Mouse (Mus musculus) lung, adult 2 months (tissue): ENCODE measurements at regions not wholly inside any gene's neighbourhood (a gene's known extent, or its start where the extent isn't known, plus 50 kb on each side); places are given as distances from the start of the nearest gene placed in this dataset.

ENCODE experiments used
- CTCF ChIP-seq: fragments of 200-500 bp; IDR thresholded peaks from 2 replicates; pipeline ENCODE4 v1.5.1; 2011; ENCODE audit warnings: mild to moderate bottlenecking, low read length, control low read depth; ENCODE audit not compliant: insufficient read depth
- POLR2A ChIP-seq: fragments of 200-500 bp; IDR thresholded peaks from 2 replicates; pipeline ENCODE4 v1.6.1; 2011; ENCODE audit warnings: low read depth, mild to moderate bottlenecking, control low read depth, low read length, borderline replicate concordance; ENCODE audit errors: extremely low read depth

DNA sequence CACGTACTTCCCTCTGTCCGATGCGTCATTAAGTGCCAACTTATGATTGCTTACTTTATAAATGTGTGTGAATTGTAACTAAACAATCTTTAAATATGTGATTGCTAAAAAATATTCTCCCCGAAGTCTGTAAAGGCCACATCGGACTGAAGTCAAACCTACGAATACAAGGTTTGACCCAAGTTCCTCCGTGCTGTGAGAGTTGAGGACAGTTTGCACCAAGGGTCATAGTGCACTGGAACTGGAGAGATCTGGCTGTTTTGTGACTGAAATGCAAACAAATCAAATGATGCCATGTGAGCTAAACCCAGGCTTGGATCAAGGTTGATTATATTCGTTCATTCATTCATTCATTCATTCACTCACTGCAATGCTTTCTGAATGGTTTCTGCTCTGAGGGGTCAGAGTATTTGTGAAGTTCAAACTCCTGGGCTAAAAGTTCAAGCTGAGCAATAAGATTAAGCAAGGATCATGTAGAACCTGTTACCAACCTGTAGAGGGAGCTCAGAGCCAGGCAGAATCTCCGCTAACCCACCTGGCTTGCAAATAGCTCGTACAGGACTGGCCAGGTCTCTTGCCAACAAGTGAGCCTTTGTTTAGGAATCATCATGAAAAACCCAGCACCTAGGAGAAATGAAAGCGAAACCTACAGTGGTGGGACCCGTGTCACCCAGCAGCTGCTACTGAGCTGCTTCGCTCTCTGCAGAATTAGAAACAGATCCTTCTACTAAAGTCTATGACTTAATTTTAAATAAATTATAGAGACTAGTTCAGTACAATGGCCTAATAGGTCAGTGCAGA is 67.9 kb upstream of the Serbp1 start:
- TF ChIP-seq CTCF, result peak; percentile 85
- TF ChIP-seq POLR2A, result no peak
